Mouse (Mus musculus) myocyte (in vitro differentiated cells): ENCODE measurements at regions not wholly inside any gene's neighbourhood (a gene's known extent, or its start where the extent isn't known, plus 50 kb on each side); places are given as distances from the start of the nearest gene placed in this dataset.

Source experiments
- H3K27me3 ChIP-seq: one replicate; pipeline ENCODE4 v1.6.1; 2011; ENCODE audit not compliant: control insufficient read depth, insufficient read depth, insufficient read length
- H3K36me3 ChIP-seq: one replicate; pipeline ENCODE4 v1.6.1; 2011; ENCODE audit not compliant: control insufficient read depth, insufficient read depth
- H3K4me2 ChIP-seq: one replicate; pipeline ENCODE4 v1.6.1; 2011; ENCODE audit warnings: low read depth, control low read depth
- H3K4me3 ChIP-seq: one replicate; pipeline ENCODE4 v1.5.1; 2011; ENCODE audit warnings: mild to moderate bottlenecking, control low read depth, moderate library complexity
- H3K79me2 ChIP-seq: one replicate; pipeline ENCODE4 v1.6.1; 2011; ENCODE audit not compliant: control insufficient read depth, insufficient read depth
- H3ac ChIP-seq: one replicate; pipeline ENCODE4 v1.6.1; 2011; ENCODE audit not compliant: control insufficient read depth, insufficient read length
- CEBPB ChIP-seq: IDR thresholded peaks from 2 replicates; pipeline ENCODE4 v1.6.1; 2011; ENCODE audit warnings: mild to moderate bottlenecking, moderate library complexity; ENCODE audit not compliant: poor library complexity, insufficient read depth, severe bottlenecking
- E2F4 ChIP-seq: IDR thresholded peaks from one replicate; pipeline ENCODE4 v1.6.1; 2011; ENCODE audit warnings: mild to moderate bottlenecking, control low read depth, moderate library complexity; ENCODE audit not compliant: insufficient read depth
- MAX ChIP-seq: IDR thresholded peaks from one replicate; pipeline ENCODE4 v1.6.1; 2011; ENCODE audit warnings: low read depth, mild to moderate bottlenecking, control low read depth
- MYOD1 ChIP-seq, 3 experiments: IDR thresholded peaks; one replicate each; pipeline ENCODE4 v1.6.1; 2011; ENCODE audit warnings: control low read depth in 2 of 3, low read depth in 2 of 3, mild to moderate bottlenecking in 2 of 3, moderate library complexity in 1 of 3; ENCODE audit not compliant: insufficient read length in 2 of 3, control insufficient read depth in 1 of 3
- MYOG ChIP-seq, 3 experiments: IDR thresholded peaks; one replicate each; pipeline ENCODE4 v1.6.1; 2011; ENCODE audit warnings: control low read depth in 2 of 3, low read depth in 2 of 3, mild to moderate bottlenecking in 2 of 3; ENCODE audit not compliant: insufficient read length in 2 of 3, control insufficient read depth in 1 of 3, insufficient read depth in 1 of 3
- POLR2A ChIP-seq: IDR thresholded peaks from one replicate; pipeline ENCODE4 v1.6.1; 2011; ENCODE audit warnings: low read depth, mild to moderate bottlenecking, control low read depth, moderate library complexity; ENCODE audit not compliant: insufficient read length
- POLR2AphosphoS2 ChIP-seq: IDR thresholded peaks from one replicate; pipeline ENCODE4 v1.6.1; 2011; ENCODE audit warnings: low read depth, control low read depth; ENCODE audit not compliant: insufficient read length
- REST ChIP-seq: IDR thresholded peaks from one replicate; pipeline ENCODE4 v1.6.1; 2011; ENCODE audit warnings: mild to moderate bottlenecking, control low read depth, moderate library complexity; ENCODE audit not compliant: insufficient read depth, insufficient read length
- SRF ChIP-seq: IDR thresholded peaks from one replicate; pipeline ENCODE4 v1.6.1; 2011; ENCODE audit warnings: low read depth; ENCODE audit not compliant: control insufficient read depth, insufficient read length
- TCF12 ChIP-seq: IDR thresholded peaks from one replicate; pipeline ENCODE4 v1.6.1; 2011; ENCODE audit warnings: mild to moderate bottlenecking, control low read depth; ENCODE audit not compliant: poor library complexity, insufficient read depth, severe bottlenecking
- TCF3 ChIP-seq: IDR thresholded peaks from one replicate; pipeline ENCODE4 v1.6.1; 2011; ENCODE audit warnings: low read depth, control low read depth; ENCODE audit not compliant: insufficient read length
- USF1 ChIP-seq: IDR thresholded peaks from one replicate; pipeline ENCODE4 v1.6.1; 2011; ENCODE audit warnings: low read depth, mild to moderate bottlenecking, control low read depth, moderate library complexity

- H3K27me3 ChIP-seq, result no peaks in the 10 kb centered on the region
- no peak overlapping the region for H3K4me3 ChIP-seq
- H3K4me2 ChIP-seq, result no peak overlapping the region
- TF ChIP-seq SRF (no peak), TCF3 (no peak), MAX (no peak), TCF12 (no peak), MYOG (IDR thresholded peaks at IDR 0.05; ENCODE audit: control insufficient read depth in 1 of 3, insufficient read depth in 1 of 3, insufficient read length in 2 of 3, low read depth in 2 of 3) (no peak), REST (no peak), E2F4 (no peak), POLR2AphosphoS2 (no peak), CEBPB (no peak), USF1 (no peak), POLR2A (no peak), MYOD1 (IDR thresholded peaks at IDR 0.05; ENCODE audit: control insufficient read depth in 1 of 3, insufficient read length in 2 of 3, low read depth in 2 of 3) (no peak)
- no peaks in the 10 kb centered on the region for H3K36me3 ChIP-seq
- H3K79me2 ChIP-seq, result no peaks in the 10 kb centered on the region
- H3ac ChIP-seq, result no peak overlapping the region
Observed at GRCm38 (mm10) chr1:189108260-189109035, 100.8 kb upstream of the Kctd3 start.

- Histone ChIP-seq H3K79me2 (no peaks in the 10 kb centered on the region), H3ac (no peak overlapping the region), H3K4me3 (no peak overlapping the region), H3K36me3 (no peaks in the 10 kb centered on the region), H3K4me2 (no peak overlapping the region), H3K27me3 (no peaks in the 10 kb centered on the region)
- no peak for TF ChIP-seq POLR2AphosphoS2
- TF ChIP-seq MYOD1 (IDR thresholded peaks at IDR 0.05; ENCODE audit: control insufficient read depth in 1 of 3, insufficient read length in 2 of 3, low read depth in 2 of 3), result no peak
- no peak for TF ChIP-seq MYOG (IDR thresholded peaks at IDR 0.05; ENCODE audit: control insufficient read depth in 1 of 3, insufficient read depth in 1 of 3, insufficient read length in 2 of 3, low read depth in 2 of 3)
- no peak for TF ChIP-seq REST
- no peak for TF ChIP-seq SRF
- TF ChIP-seq USF1, result no peak
- no peak for TF ChIP-seq CEBPB
- TF ChIP-seq E2F4, result no peak
- TF ChIP-seq POLR2A, result no peak
- no peak for TF ChIP-seq TCF3
Observed at GRCm38 (mm10) chr1:189107841-189108240, 100.2 kb upstream of the Kctd3 start.

DNA sequence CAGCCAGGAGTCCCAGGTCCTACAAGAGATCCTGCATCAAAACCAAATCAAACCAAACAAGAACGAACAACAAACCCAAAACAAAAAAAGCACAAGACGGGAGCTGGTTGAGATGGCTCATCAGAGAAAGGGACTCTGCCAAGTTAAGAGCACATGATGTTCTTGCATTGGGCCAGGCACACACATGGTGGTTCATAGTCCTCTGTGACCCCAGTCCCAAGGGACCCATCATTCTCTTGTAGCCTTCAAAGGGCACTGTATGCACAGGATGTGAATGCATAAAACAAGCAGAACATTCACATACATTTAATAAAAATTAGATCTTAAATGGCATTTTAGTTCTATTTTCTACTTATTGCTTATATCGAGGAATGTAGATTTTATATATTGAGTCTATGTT lies 99.5 kb upstream of the Kctd3 start:
- Histone ChIP-seq H3K36me3 (no peaks in the 10 kb centered on the region), H3K79me2 (no peaks in the 10 kb centered on the region), H3K27me3 (no peaks in the 10 kb centered on the region), H3K4me2 (no peak overlapping the region), H3ac (no peak overlapping the region), H3K4me3 (no peak overlapping the region)
- TF ChIP-seq USF1 (no peak), MYOG (IDR thresholded peaks at IDR 0.05; ENCODE audit: control insufficient read depth in 1 of 3, insufficient read depth in 1 of 3, insufficient read length in 2 of 3, low read depth in 2 of 3) (no peak), SRF (no peak), MYOD1 (IDR thresholded peaks at IDR 0.05; ENCODE audit: control insufficient read depth in 1 of 3, insufficient read length in 2 of 3, low read depth in 2 of 3) (no peak), E2F4 (no peak), CEBPB (no peak), POLR2AphosphoS2 (no peak), POLR2A (no peak), REST (no peak), TCF3 (no peak), TCF12 (no peak), MAX (no peak)

GRCm38 (mm10) chr1:189105276-189105675 lies 97.6 kb upstream of the Kctd3 start:
- no peaks in the 10 kb centered on the region for H3K27me3 ChIP-seq
- no peaks in the 10 kb centered on the region for H3K79me2 ChIP-seq
- no peak overlapping the region for H3ac ChIP-seq
- no peaks in the 10 kb centered on the region for H3K36me3 ChIP-seq
- no peak overlapping the region for H3K4me2 ChIP-seq
- H3K4me3 ChIP-seq, result no peak overlapping the region
- TF ChIP-seq TCF12, result no peak
- no peak for TF ChIP-seq SRF
- TF ChIP-seq POLR2AphosphoS2, result no peak
- no peak for TF ChIP-seq POLR2A
- no peak for TF ChIP-seq MYOG (IDR thresholded peaks at IDR 0.05; ENCODE audit: control insufficient read depth in 1 of 3, insufficient read depth in 1 of 3, insufficient read length in 2 of 3, low read depth in 2 of 3)
- TF ChIP-seq MAX, result no peak
- TF ChIP-seq TCF3, result no peak
- TF ChIP-seq E2F4, result no peak
- no peak for TF ChIP-seq MYOD1 (IDR thresholded peaks at IDR 0.05; ENCODE audit: control insufficient read depth in 1 of 3, insufficient read length in 2 of 3, low read depth in 2 of 3)
- TF ChIP-seq USF1, result no peak
- no peak for TF ChIP-seq REST
- TF ChIP-seq CEBPB, result no peak
